Mouse (Mus musculus): Measurements from ENCODE around the gene Tgm7.
A peak's percentile ranks its signal among the peaks of the same experiment; 100 is the strongest.

DNA sequence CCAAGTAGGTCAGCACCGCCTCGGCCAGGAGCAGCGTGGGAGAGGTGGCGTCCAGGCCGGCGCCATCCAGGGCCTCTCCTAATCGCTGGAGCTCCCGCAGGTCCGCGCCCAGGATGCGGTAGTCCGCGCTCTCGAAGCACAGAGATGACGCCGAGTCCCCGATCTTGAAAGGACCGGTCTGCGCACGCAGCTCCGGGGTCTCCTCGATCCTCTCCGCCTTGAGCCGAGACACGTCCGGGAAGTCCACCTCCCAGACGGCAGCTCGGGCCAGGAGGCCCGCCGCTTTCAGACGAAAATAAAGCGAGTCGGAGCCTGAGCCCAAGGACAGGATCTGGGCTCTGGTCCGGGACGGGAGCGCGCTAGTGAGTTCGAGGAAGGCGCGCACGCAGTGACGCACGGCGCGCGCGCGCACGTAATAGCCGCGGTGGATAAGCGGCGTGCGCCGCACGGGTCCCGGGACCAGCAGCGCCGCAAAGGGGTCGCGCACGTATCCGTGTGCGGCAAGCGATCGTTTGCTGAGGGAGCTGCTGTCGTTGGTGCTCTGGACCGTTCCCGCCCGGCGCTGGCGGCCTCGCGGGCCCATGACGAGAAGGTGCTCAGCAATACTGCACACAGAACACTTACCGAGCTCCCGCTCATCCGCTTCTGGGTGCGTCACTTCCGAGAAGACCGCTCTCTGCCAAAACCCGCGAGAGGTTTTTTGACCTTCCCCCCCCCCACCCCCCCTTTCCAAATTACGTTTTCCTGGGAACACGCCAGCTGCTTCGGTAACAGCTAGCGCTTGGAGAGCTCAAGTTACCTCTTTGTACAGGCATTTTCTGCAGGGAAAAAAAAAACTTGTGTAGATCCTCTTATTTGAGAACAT is 30.7 kb upstream of the Tgm7 start, which contains the start of the genes Adal and Lcmt2:
- TF ChIP-seq POLR2A (IDR thresholded peaks at IDR 0.05; ENCODE audit: borderline replicate concordance, control insufficient read depth, low read depth, low read length) (peak; percentile 60; the same call in 1 of the 2 replicates), CTCF (IDR thresholded peaks at IDR 0.05; ENCODE audit: control insufficient read depth, insufficient read depth, low read length) (no peak)

Measured in bone marrow, adult 2 months (tissue).